Mouse (Mus musculus): ENCODE measurements around the gene Psmb4. TPM values are rescaled to one million over a fixed set of nuclear protein-coding genes. Genes with fewer than 3 reads are reported as not detected.
"Not testable (repeated sequence)": the region's sequence is repeated elsewhere in the genome, so short reads cannot be mapped to it uniquely, and the experiment has no call there.

Psmb4 gene
- total RNA-seq, 4 experiments from 2014 or later = 206 to 227 (median 221) TPM

DNA sequence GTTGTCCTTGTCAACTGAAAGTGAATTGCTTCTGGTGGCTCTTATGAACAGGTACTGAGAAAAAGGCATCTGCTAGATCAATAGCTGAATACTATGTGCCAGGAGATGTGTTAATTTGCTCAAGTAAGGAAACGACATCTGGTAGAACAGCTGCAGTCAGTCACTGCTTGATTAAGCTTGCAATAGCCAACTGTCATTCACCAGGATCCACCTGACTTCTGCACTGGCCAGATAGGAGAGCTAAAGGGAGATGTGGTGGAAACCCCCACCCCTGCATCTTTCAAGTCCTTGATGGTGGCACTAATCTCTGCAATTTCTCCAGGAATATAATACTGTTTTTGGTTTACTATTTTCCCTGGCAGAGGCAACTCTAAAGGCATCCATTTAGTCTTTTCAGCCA lies 19.7 kb upstream of the Psmb4 start:
- DNase-seq (ENCODE audit: low spot score in 2 of 2) = no peak

DNA sequence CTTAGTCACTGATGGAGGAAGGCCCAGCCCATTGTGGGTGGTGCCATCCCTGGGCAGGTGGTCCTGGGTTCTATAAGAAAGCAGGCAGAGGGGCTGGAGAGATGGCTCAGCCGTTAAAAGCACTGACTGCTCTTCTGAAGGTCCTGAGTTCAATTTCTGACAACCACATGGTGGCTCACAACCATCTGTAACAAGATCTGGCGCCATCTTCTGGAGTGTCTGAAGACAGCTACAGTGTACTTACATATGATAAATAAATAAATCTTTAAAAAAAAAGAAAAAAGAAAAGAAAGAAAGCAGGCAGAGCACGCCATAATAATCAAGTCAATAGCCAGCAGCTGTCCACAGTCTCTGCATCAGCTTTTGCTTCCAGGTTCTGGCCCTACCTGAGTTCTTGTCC lies 18.0 kb upstream of the Psmb4 start:
- DNase-seq (ENCODE audit: low spot score in 2 of 2) = not testable (repeated sequence)

DNA sequence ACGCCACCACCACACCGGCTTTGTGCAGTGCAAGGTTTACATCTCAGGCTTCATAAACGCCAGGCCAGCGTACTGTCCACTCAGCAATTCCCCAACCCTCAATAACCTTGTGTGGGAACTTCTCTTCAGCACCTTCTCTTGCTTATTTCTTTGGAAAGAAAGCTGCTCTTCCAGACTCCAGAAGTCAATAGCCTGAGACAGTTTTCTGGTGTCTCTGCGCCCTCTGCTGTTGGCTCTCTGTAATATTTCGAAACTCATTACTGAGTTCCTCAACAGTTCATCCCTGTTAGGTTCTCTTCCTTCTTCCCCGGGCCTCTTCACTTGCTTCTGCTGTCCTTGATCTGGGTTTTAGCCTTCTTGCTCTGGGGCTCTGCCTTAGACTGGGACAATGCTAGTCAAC lies 16.0 kb upstream of the Psmb4 start:
- DNase-seq (ENCODE audit: low spot score in 2 of 2) = no peak

DNA sequence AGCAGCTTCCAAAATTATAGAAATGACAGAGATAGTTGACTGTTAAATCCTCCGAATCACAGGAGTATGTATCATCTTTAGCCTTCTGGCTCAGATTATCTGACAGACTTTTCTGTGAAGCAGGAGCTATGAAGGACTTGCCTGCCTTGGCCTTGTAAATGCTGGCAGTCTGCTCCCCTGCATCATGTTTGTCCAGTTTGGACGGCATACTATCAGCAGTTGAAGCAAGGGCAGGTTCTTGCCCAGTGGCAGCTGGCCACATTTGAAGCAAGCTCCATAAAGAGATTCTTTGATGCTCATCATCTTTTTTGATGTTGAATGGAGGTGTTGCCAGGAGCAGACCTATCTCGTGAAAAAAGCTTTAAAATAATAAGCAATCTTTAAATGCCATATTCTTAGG lies 7.3 kb upstream of the Psmb4 start:
- no peak for DNase-seq (ENCODE audit: low spot score in 2 of 2)

DNA sequence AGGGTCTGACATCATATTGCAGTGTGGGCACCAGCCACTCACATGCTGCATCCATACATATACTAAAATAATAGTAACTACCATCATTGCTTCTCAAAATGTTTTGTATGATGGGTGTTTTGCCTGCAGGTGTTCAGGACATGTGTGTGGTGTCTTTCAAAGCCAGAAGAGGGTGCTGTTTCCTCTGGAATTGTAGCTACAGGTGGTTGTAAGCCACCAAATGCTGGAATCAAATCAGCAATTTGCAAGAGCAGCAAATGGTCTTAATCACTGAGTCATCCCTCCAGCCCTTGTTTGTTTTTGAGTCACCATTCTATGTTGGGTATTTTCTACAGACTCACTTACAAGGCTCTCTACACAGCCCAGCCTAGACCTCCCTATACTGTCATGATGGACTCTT lies 1.8 kb upstream of the Psmb4 start:
- no peak for DNase-seq (ENCODE audit: low spot score in 2 of 2)

DNA sequence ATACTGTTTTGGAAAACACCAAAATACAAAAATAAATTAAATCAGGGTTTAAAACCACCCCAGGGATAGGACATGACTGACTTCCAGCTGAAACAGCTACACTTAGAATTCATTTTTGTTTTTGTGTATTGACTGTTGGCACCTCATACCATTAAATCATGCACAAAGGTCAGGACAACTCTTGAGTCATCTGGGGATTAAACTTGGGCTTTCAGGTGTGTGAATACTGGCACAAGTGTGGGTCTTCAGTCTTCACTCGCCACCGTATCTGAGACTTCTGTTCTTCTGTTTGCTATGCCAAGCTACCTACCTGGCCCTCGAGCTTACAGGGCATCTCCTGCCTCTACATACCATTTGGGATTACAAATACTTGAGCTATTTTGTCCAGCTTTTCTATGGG lies 4.2 kb downstream of the Psmb4 start:
- DNase-seq (ENCODE audit: low spot score in 2 of 2) = no peak

DNA sequence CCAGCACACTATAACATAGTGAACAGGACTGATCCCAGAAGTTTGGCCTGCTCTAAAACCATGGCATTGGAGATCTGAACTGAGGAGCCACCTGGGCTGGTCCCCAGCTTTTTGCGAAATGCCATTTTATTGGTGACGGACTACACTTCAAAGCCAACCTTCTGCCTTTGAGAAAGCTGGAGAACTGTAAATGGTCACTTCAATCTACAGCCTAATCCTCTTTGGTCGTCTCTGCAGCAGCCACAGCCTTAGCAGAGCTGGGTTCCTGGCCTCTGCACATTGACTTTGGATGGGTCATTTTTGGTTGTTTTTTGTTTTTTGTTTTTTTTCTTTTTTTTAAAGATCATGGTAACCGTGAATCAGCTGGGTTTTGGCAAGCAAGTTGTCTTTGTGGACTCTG lies 4.9 kb downstream of the Psmb4 start:
- no peak for DNase-seq (ENCODE audit: low spot score in 2 of 2)

DNA sequence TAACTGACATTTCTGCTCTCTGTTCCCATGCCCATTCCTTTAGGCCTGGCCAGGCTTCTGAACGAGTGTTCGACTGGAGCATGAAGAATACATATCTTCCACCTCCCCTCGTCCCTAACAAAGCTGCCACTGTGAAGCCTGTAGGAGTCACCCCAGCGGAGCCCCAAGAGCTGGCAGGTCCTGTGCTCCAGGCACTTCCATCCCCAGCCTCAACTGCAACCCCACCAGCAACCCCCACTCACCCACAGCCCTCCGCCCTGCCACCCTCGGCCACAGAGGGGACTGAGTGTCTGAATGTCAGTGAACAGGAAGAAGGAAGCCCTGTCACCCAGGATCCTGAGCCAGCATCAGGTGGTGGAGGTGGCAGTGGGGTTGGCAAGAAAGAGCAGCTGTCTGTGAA lies 8.1 kb downstream of the Psmb4 start:
- DNase-seq (ENCODE audit: low spot score in 2 of 2) = no peak

DNA sequence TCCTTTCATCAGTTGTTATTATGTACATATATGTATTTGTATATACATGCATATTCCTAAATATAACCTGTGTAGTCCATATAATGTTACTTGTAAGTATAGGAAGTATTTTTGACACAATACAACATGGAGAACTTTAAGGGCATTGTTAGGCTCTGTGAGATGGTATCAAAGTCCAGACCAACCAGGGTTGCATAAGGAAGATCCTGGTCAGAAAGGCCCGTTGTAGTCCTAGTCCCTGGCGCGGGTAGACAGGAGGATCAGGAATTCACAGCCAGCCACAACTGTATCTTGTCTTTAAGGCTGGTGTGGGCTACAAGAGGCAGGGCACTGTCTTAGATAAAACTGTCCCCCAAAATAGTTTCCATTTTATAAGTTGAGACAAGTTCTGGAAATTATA lies 17.8 kb downstream of the Psmb4 start:
- no peak for DNase-seq (ENCODE audit: low spot score in 2 of 2)

DNA sequence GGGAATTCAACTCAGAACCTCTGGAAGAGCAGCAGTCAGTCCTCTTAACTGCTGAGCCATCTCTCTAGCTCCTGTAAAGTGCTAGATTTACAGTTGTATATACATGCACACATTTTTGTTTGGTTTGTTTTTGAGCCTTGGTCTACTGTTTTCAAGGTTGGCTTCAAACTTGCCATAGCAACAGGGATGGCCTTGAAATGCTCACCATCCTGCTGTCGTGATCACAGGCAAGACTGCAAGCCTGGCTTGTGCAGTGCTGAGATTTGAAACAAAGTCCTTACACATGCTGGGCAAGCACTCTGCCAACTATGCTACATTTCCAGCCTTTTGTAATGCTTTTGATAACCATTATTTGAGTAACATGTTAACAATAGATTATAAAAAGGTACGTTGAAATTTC lies 27.3 kb downstream of the Psmb4 start:
- DNase-seq (ENCODE audit: low spot score in 2 of 2) = no peak

DNA sequence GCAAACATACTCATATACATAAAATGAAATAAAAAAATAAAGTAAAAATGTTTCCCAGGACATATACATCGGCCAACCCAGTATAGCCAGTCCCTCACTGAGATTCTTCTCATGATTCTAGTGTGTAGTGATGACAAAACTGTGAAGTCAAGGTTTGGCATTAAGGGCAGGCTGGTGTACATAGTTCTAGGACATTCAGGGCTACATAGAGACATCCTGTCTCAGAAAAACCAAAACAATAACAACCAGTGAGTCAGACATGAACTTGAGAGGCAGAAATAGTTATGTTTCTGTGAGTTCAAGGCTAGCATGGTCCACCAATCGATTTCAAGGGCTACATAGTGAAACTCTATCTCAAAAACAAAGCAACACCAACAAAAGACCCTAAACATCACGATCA lies 34.5 kb downstream of the Psmb4 start:
- no peak for DNase-seq (ENCODE audit: low spot score in 2 of 2)

DNA sequence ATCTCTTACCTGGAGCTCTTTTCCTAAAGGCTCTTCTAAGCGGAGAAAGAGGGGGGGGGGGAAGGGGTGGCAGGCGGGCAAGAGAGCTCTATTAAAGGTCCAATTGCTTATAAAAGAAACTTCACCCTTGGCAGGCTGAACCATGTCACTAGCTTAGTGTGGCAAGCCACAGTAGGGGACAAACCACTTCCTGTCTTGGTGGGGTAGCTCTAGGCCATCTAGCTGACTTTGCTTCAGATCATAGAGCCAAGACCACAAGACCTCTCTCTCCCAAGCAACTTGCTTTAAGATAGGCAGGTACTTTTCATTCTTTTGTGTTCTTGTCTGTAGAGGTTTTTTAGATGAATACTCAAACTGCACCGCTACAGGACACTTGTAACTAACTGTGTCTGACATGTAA lies 35.0 kb downstream of the Psmb4 start:
- no peak for DNase-seq (ENCODE audit: low spot score in 2 of 2)

DNA sequence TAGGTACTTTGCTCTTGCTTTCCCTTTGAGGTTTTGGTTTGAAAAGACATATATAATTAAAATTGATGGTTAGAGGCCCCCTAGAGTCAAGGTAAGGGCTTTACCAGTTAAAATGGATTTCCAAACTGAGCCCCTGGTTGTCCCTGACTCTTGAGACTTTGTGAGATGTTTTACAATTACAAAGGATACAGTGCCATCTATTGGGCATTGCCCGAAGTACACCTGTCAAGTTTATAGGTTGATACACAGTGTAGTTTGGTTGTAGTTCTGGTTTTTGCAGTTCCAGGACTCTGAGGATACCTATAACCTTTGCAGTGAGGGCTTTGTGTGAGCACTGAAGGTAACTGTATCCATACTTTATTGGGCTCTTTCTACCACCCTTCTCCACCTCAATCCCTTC lies 37.4 kb downstream of the Psmb4 start:
- DNase-seq (ENCODE audit: low spot score in 2 of 2) = peak; percentile 23 to 40

DNA sequence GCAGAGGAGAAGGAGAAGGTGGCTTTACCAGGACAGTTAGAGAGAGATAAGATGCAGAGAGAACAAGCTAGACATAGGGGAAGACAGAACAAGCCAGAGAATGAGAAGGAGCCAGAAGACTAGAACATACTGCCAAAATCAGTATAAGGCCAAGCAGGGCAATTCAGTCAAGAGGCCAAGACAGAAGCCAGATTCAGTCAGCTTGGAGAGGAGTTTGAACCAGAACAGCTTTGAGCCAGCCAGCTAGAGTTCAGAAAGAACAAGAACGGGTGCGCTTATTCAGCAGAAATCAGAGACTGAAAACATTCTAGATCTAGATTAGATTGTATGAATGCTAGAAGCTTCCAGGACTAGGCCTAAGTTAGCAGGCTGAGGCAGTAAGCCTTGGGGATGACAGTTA lies 39.4 kb downstream of the Psmb4 start:
- no peak for DNase-seq (ENCODE audit: low spot score in 2 of 2)

DNA sequence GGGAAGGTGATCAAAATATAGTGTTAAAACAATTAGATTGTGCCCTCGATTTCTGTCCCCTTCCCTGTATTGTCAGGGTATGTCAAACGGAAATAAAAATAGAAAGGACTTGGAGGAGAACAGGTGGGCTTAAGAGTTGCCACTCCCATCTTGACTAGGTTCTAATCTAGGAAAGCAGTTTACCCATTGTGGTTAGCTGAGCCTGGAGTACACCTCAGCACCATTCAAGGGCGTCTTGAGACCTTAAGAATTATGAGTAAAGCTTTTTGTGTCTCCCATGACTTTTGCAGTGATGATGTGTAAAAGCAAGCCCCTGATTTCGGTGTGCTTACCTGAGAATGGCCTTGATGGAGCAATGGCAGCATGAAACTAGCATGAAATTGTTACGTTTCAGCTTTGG lies 47.7 kb downstream of the Psmb4 start:
- no peak for DNase-seq (ENCODE audit: low spot score in 2 of 2)

DNA sequence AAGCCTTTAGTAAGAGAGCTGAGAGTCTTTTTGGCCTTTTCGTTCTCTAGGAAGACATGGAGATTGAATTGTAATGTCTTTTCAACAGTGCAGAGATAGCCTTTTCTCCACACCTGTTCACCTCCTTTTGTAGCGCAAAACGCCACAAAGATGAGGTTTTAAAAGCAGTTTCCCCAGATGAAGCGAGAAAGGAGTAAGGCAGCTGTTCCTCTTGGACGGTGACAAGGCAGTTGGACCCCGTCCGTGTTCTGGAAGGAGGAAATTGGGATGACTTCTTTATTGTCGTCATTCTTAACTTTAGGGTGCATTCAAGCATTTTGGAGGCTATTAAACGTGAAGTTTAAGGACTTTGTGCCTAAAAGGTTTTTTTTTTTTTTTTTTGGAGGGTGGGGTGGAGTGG lies 48.1 kb downstream of the Psmb4 start:
- no peak for DNase-seq (ENCODE audit: low spot score in 2 of 2)

DNA sequence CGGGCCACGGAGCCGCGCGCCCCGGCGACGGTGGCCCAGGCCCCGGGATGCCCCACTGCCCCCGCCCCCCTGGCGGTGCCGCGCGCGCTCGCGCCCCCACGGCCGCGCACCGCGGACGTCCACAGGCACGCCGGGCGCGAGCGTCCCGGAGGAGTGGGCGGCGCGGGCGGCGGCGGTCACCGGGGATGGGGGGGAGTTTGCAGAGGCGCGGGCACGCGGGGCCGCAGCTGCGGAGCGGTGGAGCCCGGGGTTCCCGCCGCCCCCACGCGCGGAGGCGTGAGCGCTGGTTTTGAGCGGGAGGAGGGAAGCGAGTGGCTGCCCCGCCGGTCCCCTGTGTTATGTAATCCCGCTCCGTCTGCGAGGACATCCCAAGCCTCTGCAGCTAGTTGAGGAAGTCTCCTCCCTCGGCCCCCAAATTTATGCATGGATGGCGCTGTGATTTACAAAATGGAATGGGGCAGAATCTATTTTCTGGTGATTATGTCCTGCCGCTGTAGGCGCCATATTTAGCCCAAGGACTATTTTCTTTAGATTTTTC lies 48.7 kb downstream of the Psmb4 start:
- DNase-seq (ENCODE audit: low spot score in 2 of 2) = peak; percentile 45 to 68

DNA sequence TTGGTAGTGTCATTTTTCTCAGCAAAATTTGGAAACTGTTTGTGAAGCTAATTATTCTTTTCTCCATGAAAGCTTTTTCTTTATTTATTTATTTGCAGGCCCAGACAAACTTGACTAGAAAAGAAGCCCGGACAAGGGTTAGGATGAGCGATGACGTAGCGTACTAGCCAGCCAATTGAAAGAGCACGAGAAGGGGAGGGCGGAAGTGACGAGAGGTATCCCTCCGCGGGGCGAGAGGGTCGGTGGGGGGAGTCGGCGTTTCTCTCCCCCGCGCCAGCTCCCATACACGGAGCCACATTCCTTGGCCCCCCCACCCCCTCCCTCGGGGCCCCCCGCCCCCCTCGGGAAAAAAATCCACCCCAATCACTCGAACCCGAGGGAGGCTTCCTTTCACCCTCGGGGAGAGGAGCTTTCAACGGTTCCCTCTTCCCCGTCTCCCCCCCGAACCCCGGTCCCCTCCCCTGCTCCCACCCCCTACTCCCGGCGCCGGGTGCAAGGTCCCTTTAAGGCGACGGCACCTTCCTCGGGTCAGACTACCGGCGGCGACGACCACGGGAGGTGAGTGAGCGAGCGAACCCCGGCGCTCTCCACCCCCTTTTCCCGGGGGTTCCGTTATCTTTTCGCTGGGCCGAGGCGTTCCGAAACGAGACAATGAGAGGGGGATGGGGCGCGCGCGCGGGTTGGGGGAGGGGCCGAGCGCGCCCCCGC lies 49.4 kb downstream of the Psmb4 start, which contains the start of gene Pogz:
Gene Pogz (plus strand): TSS at position 385 of the 708 bp plus-strand sequence.
- DNase-seq (ENCODE audit: low spot score in 2 of 2) = peak; percentile 92 to 93

DNA sequence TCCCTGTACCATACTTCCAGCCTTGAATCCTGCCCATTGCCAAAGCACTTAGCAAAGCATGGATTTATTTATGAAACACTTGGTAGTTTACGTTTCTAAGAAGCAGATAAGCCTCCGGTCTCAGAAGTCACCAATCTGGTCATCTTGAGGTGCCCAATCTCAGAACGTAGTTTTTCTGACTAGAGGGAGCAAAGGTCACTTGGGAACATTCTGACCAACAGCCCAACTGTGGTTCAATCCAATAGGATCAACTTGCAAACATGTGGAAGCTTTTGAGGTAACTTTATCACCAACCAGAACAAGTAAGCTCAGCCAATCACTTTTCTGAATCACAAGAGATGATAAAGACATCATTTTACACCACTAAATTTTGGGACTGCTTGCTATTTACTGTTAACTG lies 51.4 kb downstream of the Psmb4 start:
- DNase-seq (ENCODE audit: low spot score in 2 of 2) = no peak
